ENCODE assay signal across 8 mouse cellular contexts in genomic region chr4:141538408-141539212, GRCm38 (mm10). TPM values are rescaled to one million over a fixed set of nuclear protein-coding genes. Genes with fewer than 3 reads are reported as not detected.
DNase-seq lines count a peak whose midpoint lies in the region; ATAC-seq lines count a peak whose summit lies in the region.

Gene Spen (minus strand): TSS chr4:141538597.

- peak; percentile 69 for ATAC-seq in inflammation-experienced regulatory T-cells, adult 6 months

- intact Hi-C loops in gastrocnemius, postnatal 14 days (cut with DNase I; ENCODE audit: low total_unique reads), result no loop called here
- intact Hi-C loops in left cerebral cortex, postnatal 25 days (cut with DNase I), result loop anchor here (1.0 to 5.0 kb wide), 3 partner anchors 8 to 61 kb away; no protein-coding TSS in a partner anchor

- peak; percentile 92 to 96 for DNase-seq in adrenal gland, adult 18-20 months (ENCODE audit: low spot score in 2 of 2)
- peak; percentile 95 for DNase-seq in embryo, embryonic 10.5 days (ENCODE audit: low spot score)
- DNase-seq in gastrocnemius, postnatal 14 days, result peak; percentile 95
- DNase-seq in left cerebral cortex, postnatal 25 days (ENCODE audit: low spot score in 2 of 2), result peak; percentile 92 to 95
- DNase-seq in mesoderm, embryonic 11.5 days (ENCODE audit: low read depth, low spot score), result peak; percentile 97
- DNase-seq in right cerebral cortex, postnatal 25 days, result peak; percentile 96
- peak; percentile 84 to 90 for DNase-seq in urinary bladder, postnatal 36 days (ENCODE audit: low spot score in 2 of 2)

RNA-seq across cellular contexts. Expression of gene Spen, which starts in this region (rescaled TPM):
- total RNA-seq in adrenal gland, adult 18-20 months (2021), result 10 to 100 TPM; 49.4 to 53.7 TPM
- 10 to 100 TPM; 20.1 to 22.1 TPM for total RNA-seq in gastrocnemius, postnatal 14 days (2021)
- 10 to 100 TPM in 2 of 3 experiments, 1 to 10 TPM in 1; 8.6 to 17.1 (median 14.3) TPM for polyA plus RNA-seq in inflammation-experienced regulatory T-cells, adult 6 months (2017; shearing (Covaris generic))
- total RNA-seq in left cerebral cortex, postnatal 25 days (2021), result 10 to 100 TPM; 54.6 to 60.6 TPM

Comparison
In these comparisons a context has a peak if more than half of its experiments do, and no peak if none do; other contexts are left out.
1. Peak in every context shown above with its lines: DNase-seq and ATAC-seq.